Mouse (Mus musculus): ENCODE results near the gene Mtor. TPM values are rescaled to one million over a fixed set of nuclear protein-coding genes. Genes with fewer than 3 reads are reported as not detected.
A peak's percentile ranks its signal among the peaks of the same experiment; 100 is the strongest.

The Mtor gene
- polyA plus RNA-seq, 1 experiment: 41.1 TPM

DNA sequence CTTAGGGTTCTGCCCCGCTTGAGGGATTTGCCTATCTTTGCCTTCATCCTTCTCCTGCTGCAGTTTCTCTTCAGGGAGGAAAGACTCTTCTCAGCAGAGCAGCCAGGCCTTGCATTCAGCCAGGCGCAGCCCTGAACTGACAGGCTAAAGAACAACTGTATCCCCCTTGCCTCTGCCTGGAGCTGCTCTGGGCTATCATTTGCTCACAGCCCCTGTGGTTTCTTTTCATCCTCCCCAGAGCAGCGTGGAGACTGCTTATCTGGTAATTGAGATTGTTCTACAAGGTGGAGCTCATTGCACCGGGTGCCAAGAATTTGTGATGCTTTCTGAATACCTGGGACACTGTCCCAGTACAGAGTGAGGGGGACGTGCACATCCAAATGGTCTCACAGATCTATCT is 19.9 kb upstream of the Mtor start:
- DNase-seq (ENCODE audit: low read depth): no peak
- TF ChIP-seq CTCF (IDR thresholded peaks at IDR 0.05; ENCODE audit: borderline replicate concordance, extremely low read depth, insufficient read depth, insufficient read length): no peak
- TF ChIP-seq POLR2A (IDR thresholded peaks at IDR 0.05; ENCODE audit: borderline replicate concordance, extremely low read depth, insufficient read depth, insufficient read length, poor library complexity, severe bottlenecking): no peak

DNA sequence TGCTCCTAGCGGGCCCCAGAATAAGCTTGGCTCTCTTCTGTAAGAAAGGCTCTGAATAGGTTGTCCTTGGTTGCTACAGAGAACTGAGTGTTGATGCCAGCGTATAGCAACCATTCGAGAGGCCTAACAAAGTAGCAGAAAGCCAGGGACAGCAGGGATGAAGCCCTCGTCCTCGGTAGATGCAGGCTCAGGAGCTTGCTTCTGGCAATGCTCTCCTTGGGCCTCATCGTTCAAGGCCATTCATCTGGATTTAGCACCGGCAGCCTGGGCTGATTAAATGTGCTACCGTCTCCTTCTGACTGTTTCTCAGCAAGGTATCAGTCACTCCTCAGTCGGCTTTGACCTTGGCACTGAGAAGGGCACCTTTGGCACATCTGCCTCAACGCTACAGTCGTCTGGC is 19.3 kb upstream of the Mtor start:
- TF ChIP-seq POLR2A (IDR thresholded peaks at IDR 0.05; ENCODE audit: borderline replicate concordance, extremely low read depth, insufficient read depth, insufficient read length, poor library complexity, severe bottlenecking) (no peak), CTCF (IDR thresholded peaks at IDR 0.05; ENCODE audit: borderline replicate concordance, extremely low read depth, insufficient read depth, insufficient read length) (no peak)

DNA sequence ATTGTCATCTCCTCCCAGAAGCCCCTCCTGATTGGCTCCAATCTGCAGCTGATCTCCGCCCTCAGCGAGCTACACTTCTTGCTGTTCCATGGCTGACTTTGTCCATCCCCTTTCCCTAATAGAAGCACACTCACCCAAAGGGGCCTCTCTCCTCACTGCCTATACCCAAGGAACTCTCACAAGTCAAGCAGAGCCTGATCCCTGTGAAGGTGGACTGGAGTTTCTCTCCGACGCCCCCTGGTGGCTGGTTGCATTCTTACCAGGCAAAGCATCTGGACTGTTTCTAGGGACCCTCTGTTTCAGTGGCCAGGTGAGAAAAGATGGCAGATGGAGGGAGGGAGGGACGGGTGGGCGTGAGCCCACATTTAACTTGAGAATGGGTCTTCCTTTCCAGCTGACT is 18.7 kb upstream of the Mtor start:
- no peak for TF ChIP-seq POLR2A (IDR thresholded peaks at IDR 0.05; ENCODE audit: borderline replicate concordance, extremely low read depth, insufficient read depth, insufficient read length, poor library complexity, severe bottlenecking)
- TF ChIP-seq CTCF (IDR thresholded peaks at IDR 0.05; ENCODE audit: borderline replicate concordance, extremely low read depth, insufficient read depth, insufficient read length): peak; percentile 92
- peak; percentile 86 for DNase-seq (ENCODE audit: low read depth)

More for the DNA sequence above, 19.3 kb upstream of the Mtor start:
- no peak for DNase-seq (ENCODE audit: low read depth)

DNA sequence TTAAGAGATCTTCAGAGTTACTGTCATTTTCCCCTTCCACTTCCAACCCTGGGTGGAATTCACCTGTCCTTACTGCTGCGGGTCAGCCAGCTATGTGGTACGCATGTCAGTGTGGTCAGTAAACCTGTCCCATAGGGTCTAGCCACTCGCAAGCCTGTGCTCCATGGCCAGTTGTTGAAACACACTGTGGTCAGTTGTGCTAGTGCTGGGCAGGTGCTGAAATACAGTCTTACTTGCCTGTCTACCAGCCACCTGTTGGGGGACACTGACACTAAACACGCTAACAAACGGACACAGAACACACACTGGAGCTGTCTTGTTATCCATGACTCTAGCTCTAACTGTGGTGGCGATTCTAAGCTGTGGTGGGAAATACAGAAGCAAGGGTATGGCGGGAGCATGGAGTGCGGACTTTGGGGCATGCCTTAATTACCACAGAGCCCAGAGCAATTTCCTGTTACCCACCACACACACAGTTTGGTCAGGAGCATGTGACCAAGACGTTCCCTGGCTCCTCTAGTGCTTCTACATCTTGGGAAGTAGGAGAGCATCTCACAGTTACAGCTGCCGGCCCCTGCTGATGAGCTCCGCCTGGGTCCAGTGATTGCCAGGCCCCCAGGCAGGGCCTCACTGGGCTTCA is 17.4 kb upstream of the Mtor start:
- DNase-seq (ENCODE audit: low read depth): no peak
- TF ChIP-seq CTCF (IDR thresholded peaks at IDR 0.05; ENCODE audit: borderline replicate concordance, extremely low read depth, insufficient read depth, insufficient read length) (no peak), POLR2A (IDR thresholded peaks at IDR 0.05; ENCODE audit: borderline replicate concordance, extremely low read depth, insufficient read depth, insufficient read length, poor library complexity, severe bottlenecking) (no peak)

DNA sequence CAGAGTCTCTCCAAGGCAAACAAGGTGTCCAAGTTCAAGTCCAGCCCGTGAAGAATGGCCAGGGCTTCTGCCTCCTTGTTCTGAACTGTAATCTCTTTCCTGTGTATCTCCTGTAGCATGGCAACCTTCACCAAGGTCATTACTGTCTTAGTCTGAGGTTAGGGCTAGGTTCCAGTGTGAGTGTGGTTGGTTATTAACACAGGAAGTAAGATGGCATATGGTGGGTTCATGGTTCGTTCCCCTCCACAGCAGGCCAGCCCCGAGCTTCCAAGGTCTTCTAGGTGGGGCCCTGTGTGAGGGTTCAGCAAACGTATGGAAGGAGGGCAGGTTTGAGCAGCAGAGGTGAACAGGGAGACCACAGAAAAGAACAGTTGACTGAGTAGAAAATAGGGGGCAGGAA is 15.9 kb upstream of the Mtor start:
- no peak for DNase-seq (ENCODE audit: low read depth)
- TF ChIP-seq POLR2A (IDR thresholded peaks at IDR 0.05; ENCODE audit: borderline replicate concordance, extremely low read depth, insufficient read depth, insufficient read length, poor library complexity, severe bottlenecking): no peak
- TF ChIP-seq CTCF (IDR thresholded peaks at IDR 0.05; ENCODE audit: borderline replicate concordance, extremely low read depth, insufficient read depth, insufficient read length): no peak

DNA sequence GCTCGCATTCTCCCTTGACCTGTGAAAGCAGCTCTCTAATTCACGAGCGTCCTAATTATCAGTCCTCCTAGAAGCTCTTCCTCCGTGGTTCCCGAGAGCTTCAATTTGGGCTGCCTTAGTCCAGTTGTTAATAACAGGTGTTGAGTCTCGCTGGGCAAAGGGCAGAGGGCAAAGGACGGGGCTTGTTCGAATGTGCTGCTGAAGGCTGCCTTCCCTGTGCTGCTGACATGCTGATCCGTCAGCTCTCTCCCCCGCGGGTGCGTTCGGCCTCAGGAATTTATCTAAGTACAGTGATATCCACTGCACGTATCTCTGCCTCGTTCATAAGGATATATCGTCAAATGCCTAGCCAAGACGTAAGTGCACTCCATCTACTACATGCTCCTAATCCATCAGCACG is 15.1 kb upstream of the Mtor start:
- no peak for DNase-seq (ENCODE audit: low read depth)
- no peak for TF ChIP-seq POLR2A (IDR thresholded peaks at IDR 0.05; ENCODE audit: borderline replicate concordance, extremely low read depth, insufficient read depth, insufficient read length, poor library complexity, severe bottlenecking)
- no peak for TF ChIP-seq CTCF (IDR thresholded peaks at IDR 0.05; ENCODE audit: borderline replicate concordance, extremely low read depth, insufficient read depth, insufficient read length)

DNA sequence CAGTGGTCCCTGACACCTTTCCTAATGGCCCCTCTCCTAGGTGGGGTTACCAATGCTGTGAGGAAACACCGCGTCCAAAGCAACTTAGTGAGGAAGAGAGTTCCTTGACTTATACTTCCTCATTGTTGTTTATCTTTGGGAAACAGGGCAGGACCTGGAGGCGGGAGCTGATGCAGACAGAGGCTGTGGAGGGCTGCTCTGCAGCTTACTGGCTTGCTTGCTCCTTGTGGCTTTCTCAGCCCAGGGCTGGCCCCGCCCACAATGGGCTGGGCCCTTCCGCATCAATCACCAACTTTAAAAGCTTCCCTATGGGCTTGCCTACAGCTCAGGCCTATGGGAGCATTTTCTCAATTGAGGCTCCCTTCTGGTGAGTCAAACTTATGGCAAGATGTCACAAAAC is 14.6 kb upstream of the Mtor start:
- no peak for DNase-seq (ENCODE audit: low read depth)
- TF ChIP-seq POLR2A (IDR thresholded peaks at IDR 0.05; ENCODE audit: borderline replicate concordance, extremely low read depth, insufficient read depth, insufficient read length, poor library complexity, severe bottlenecking) (no peak), CTCF (IDR thresholded peaks at IDR 0.05; ENCODE audit: borderline replicate concordance, extremely low read depth, insufficient read depth, insufficient read length) (no peak)

DNA sequence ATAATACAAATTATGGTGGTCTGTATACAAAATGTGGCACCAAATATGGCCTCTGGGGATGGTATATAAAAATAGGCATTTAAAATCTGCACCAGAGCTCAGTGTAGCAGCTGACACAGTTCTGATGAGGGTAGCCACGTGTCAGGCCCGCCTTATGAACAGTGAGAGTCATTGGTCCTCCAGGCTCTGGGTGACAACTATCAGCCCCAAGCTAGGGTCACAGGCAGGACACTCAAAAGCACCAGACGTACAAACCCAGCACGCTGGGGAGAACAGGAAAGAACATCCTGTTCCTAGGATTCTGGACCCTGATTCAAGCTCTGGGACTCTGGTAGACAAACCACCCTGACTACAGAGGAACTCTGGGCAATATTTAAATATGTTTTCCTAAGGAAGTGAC is 13.9 kb upstream of the Mtor start:
- TF ChIP-seq CTCF (IDR thresholded peaks at IDR 0.05; ENCODE audit: borderline replicate concordance, extremely low read depth, insufficient read depth, insufficient read length) (no peak), POLR2A (IDR thresholded peaks at IDR 0.05; ENCODE audit: borderline replicate concordance, extremely low read depth, insufficient read depth, insufficient read length, poor library complexity, severe bottlenecking) (no peak)
- no peak for DNase-seq (ENCODE audit: low read depth)

DNA sequence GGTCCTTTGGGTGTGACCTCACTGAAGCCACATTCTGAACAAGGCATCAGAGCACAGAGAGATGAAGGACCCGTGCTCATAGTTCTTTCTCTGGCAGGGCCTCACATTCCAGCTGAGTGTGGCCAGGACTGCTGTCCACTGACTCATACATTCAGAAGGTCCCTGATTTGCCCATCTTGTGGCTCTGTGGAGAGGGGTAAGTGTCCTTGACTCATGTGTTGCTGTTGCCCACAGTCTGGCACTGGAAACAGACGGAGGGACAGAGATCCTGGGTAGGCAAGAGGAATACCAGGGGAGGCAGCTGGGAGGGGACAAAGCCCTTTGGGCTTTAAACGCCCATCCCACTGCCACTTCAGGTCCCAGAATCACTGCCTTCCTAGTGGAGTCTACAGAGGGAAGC is 13.3 kb upstream of the Mtor start:
- DNase-seq (ENCODE audit: low read depth): no peak
- TF ChIP-seq CTCF (IDR thresholded peaks at IDR 0.05; ENCODE audit: borderline replicate concordance, extremely low read depth, insufficient read depth, insufficient read length): no peak
- no peak for TF ChIP-seq POLR2A (IDR thresholded peaks at IDR 0.05; ENCODE audit: borderline replicate concordance, extremely low read depth, insufficient read depth, insufficient read length, poor library complexity, severe bottlenecking)

DNA sequence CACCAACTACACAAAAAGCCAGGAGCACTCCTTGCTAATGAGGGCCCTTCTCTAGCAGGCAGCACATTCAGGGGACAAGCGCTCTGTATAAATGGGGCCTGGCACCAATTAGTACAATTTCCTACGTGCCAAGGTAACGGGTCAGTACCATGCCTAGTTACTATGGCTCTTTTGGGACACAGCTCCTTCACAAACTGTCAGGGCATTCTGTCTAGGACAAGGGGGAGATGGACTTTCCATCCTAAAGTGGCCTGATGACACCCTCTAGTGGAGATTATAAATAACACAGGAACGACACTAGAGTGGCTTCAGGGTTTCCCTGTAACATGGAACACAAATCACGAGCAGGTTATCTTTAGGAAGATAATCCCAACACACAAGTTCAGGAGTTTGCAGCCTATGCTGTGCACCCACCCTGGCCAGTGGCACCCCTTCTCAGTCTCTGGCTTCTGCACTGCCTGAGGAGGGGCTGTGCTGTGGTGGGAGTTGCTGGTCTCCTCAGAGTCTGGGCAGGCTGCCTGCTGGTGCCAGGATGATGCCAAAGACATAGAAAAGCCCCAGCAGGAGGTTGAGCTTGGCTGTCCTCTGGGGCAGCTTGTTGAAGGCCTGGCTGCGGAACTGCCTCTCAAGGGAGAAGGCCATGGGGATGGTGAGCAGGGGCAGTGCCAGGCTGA is 12.6 kb upstream of the Mtor start:
- DNase-seq (ENCODE audit: low read depth): peak; percentile 76
- TF ChIP-seq POLR2A (IDR thresholded peaks at IDR 0.05; ENCODE audit: borderline replicate concordance, extremely low read depth, insufficient read depth, insufficient read length, poor library complexity, severe bottlenecking) (no peak), CTCF (IDR thresholded peaks at IDR 0.05; ENCODE audit: borderline replicate concordance, extremely low read depth, insufficient read depth, insufficient read length) (peak; percentile 61; the same call in 1 of the 2 replicates)

DNA sequence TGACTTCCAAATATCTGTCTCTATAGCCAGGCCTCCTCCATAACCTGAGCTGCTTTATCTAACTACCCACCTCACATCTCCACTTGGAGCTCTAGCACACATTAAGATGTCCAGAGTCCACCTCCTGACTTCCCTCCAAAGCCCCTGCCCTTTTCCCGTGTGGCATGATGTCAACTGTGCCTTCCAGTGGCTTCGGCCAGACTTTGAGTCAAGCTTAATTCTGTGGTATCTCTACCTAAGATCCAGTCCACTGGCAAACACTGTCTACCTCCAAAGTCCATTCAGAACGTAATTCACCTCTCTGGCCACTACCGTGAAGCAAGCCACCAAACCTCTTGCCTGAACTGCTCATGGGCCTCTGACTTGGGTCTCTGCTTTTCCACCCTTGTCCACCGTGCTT is 6.5 kb upstream of the Mtor start:
- TF ChIP-seq CTCF (IDR thresholded peaks at IDR 0.05; ENCODE audit: borderline replicate concordance, extremely low read depth, insufficient read depth, insufficient read length) (no peak), POLR2A (IDR thresholded peaks at IDR 0.05; ENCODE audit: borderline replicate concordance, extremely low read depth, insufficient read depth, insufficient read length, poor library complexity, severe bottlenecking) (no peak)
- DNase-seq (ENCODE audit: low read depth): no peak

DNA sequence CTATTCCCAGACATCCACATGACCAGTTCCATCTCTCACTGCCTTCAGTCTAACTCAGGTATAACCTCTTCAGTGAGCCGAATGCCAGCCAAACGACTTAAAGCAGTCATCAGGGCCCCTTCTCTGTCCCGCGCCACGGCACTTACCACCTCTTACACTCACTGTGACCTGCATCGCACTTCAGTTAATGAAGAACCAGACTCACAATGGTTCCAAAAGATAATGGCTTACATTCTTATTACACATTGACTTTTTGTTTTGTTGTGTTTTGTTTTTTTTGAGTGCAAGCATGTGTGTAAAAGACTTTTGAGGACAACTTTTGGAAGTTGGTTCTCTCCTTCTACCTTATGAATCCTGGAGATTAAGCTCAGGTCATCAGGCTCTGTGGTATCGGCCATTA is 5.8 kb upstream of the Mtor start:
- no peak for DNase-seq (ENCODE audit: low read depth)
- TF ChIP-seq POLR2A (IDR thresholded peaks at IDR 0.05; ENCODE audit: borderline replicate concordance, extremely low read depth, insufficient read depth, insufficient read length, poor library complexity, severe bottlenecking): no peak
- TF ChIP-seq CTCF (IDR thresholded peaks at IDR 0.05; ENCODE audit: borderline replicate concordance, extremely low read depth, insufficient read depth, insufficient read length): no peak

All from brain, embryonic 14.5 days (tissue).